Mouse (Mus musculus): ENCODE measurements around the gene 9130213A22Rik. TPM values are rescaled to one million over a fixed set of nuclear protein-coding genes. Genes with fewer than 3 reads are reported as not detected.
"Not testable (repeated sequence)": the region's sequence is repeated elsewhere in the genome, so short reads cannot be mapped to it uniquely, and the experiment has no call there.

9130213A22Rik gene
- polyA plus RNA-seq, 1 experiment from 2014 or later: 0.27 TPM

DNA sequence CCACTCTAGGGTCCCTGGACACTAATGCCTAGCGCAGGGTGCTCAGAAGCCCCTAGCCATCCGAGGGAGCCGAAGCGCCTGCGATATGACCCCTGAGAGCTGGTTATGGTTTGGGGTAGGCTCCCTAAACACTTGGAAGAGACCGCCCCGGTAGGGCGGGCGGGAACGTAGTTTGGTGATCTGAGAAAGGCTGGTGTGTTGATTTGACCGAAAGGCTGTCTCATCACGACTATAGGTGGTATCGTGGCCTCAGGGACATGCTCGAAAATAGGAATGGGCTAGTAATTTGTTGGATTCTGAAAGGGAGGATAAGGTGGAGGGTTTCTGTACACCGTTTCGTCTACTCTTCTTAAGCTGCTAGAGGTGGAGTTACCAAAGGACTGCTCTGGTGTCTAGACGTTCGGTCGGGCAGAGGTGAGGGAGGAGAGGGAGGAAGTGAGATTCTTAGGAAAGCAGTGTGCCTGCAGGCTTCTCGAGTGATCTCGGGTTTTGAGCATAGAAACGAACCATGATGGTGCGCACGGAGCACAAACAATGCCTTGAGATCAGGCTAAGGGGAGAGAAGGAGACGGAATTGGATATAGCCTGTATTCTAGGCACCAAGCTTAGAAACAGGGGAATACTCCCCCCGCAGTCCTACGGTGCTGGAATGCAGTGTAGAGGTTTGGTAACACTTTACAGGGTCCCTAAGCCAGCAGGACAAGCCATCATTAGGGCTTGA lies 26.7 kb downstream of the 9130213A22Rik start:
- peak overlapping the region; percentile 82 for H3K4me2 ChIP-seq

DNA sequence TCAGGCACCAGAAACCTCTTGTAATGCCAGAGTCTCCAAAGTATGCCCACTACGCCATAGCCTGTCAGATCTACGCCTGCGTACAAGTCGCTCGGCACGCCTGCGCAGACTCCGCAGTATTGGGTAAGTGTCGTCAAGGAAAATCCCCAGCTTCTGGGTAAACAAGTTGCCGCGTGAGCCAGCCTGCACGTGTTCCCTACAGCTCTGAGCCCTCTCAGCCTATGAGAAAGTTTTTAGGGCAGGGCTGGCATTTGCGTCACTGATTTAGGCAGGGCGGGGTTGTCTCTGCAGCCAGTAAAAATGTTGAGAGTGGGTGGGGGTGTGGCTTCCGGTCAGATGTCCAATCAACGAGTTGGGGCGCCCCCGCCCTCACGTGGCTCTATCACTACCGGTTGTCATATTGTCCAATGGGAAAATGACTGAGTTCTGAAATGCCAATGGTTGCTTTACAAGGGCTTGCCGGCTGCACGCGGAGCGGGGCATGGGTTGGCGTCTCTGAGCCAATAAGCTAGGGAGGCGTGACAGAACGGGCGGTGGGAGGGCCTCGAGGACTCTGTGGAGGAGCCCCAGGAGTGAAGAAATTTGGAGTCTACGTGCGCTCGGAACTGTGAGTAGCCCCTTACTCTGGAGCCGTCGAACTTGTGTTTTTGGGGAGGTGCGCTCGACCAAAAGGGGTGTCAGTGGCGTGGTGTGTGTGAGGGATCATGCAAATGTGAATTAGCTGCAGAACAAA lies 27.5 kb downstream of the 9130213A22Rik start, which contains the start of gene Per1:
Gene Per1 (plus strand): TSS at position 521 of the 733 bp plus-strand sequence.
- Histone ChIP-seq H3K4me3 (peak within 1 kb of the TSS; percentile 47), H3K36me3 (replicated peaks) (peaks cover 6% of the 10 kb centered on the region; the same call in 1 of the 2 replicates), H3K9ac (peak within 1 kb of the TSS; percentile 46), H3K27ac (peak within 1 kb of the TSS; percentile 82), H3K9me3 (no peaks in the 10 kb centered on the region), H3K27me3 (replicated peaks) (no peaks in the 10 kb centered on the region), H3K4me2 (peak within 1 kb of the TSS; percentile 82), H3K4me1 (peaks cover 70% of the 10 kb centered on the region)
- WGBS: under 1% methylated on average over 37 of the region's 37 CpGs
- ATAC-seq (replicated peaks): peak; percentile 95

More for the DNA sequence above, 26.7 kb downstream of the 9130213A22Rik start:
- peak overlapping the region; percentile 47 for H3K4me3 ChIP-seq
- peak overlapping the region; percentile 46 for H3K9ac ChIP-seq
- no peaks in the 10 kb centered on the region for H3K9me3 ChIP-seq
- 2% methylated on average over 27 of the region's 27 CpGs for WGBS
- peak overlapping the region; percentile 76 for H3K27ac ChIP-seq
- no peaks in the 10 kb centered on the region for H3K27me3 ChIP-seq (replicated peaks)
- H3K36me3 ChIP-seq (replicated peaks): no peaks in the 10 kb centered on the region; the same call in 1 of the 2 replicates
- H3K4me1 ChIP-seq: peaks cover 68% of the 10 kb centered on the region
- no peak for ATAC-seq (replicated peaks)

DNA sequence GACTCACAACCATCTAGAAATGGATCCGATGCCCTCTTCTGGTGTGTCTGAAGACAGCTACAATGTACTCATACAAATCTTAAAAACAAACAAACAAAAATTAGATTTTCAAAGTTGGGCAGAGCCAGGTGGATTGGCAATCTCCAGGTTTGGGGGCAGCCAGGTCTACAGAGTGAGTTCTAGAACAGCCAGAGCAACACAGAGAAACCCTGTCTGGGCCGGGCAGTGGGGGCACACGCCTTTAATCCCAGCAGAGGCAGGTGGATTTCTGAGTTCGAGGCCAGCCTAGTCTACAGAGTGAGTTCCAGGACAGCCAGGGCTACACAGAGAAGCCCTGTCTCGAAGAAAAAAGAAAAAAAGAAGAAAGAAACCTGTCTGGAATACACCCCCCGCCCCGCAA lies 28.5 kb downstream of the 9130213A22Rik start:
- peak overlapping the region; percentile 82; the same call in 1 of the 2 replicates for H3K27ac ChIP-seq
- WGBS: 90% methylated on average over 7 of the region's 7 CpGs
- H3K4me2 ChIP-seq: peak overlapping the region; percentile 82; the same call in 1 of the 2 replicates
- H3K36me3 ChIP-seq (replicated peaks); H3K9ac ChIP-seq; H3K4me3 ChIP-seq; H3K9me3 ChIP-seq; ATAC-seq (replicated peaks); H3K27me3 ChIP-seq (replicated peaks): not testable (repeated sequence)
- peaks cover 69% of the 10 kb centered on the region for H3K4me1 ChIP-seq

DNA sequence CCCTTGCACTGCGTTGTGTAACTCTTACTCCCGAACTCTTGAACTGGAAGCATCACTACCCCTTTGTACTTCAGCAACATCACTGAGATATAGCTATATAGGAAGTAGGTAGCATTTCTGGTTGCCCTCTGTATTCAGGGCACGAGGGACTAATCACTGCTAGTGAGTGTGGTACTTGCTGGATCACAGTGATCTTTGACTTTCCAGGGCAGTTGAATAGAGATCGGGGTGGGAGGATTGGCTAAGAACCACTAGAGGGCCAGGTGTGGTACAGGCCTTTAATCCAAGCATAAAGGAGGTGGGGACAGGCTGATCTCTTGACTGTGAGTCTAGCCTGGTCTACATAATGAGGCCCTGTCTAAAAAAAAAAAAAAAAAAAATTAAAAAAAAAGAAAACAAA lies 29.5 kb downstream of the 9130213A22Rik start:
- no peak for ATAC-seq (replicated peaks)
- no peaks in the 10 kb centered on the region for H3K9me3 ChIP-seq
- no peak overlapping the region for H3K27ac ChIP-seq
- H3K4me2 ChIP-seq: no peak overlapping the region
- H3K9ac ChIP-seq: no peak overlapping the region
- peaks cover 62% of the 10 kb centered on the region for H3K4me1 ChIP-seq
- peaks cover 9% of the 10 kb centered on the region; the same call in 1 of the 2 replicates for H3K36me3 ChIP-seq (replicated peaks)
- WGBS: 89% methylated on average over 4 of the region's 4 CpGs
- H3K27me3 ChIP-seq (replicated peaks): no peaks in the 10 kb centered on the region
- no peak overlapping the region for H3K4me3 ChIP-seq

DNA sequence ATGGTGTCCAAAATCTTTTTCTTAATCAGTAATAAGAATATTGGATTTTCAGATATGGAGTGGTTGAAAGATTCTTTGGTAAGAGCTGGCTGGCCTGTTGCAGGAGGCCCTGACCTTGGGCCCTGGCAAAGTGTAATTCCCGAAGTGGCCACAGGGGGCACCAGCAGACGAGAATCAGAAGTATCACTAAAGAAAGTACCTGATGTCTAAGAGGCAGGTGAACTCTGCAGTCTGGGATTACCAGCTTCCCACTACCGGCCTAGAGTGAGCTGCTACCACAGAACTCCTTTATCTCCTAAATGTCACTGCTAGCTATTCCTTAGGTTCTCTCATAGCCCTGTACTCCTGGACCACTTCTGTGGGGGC lies 30.0 kb downstream of the 9130213A22Rik start:
- H3K9me3 ChIP-seq: no peaks in the 10 kb centered on the region
- no peak overlapping the region for H3K27ac ChIP-seq
- 7% methylated on average over 3 of the region's 3 CpGs for WGBS
- H3K4me3 ChIP-seq: no peak overlapping the region
- H3K27me3 ChIP-seq (replicated peaks): no peaks in the 10 kb centered on the region
- ATAC-seq (replicated peaks): no peak
- no peak overlapping the region for H3K9ac ChIP-seq
- no peak overlapping the region for H3K4me2 ChIP-seq
- H3K4me1 ChIP-seq: peaks cover 62% of the 10 kb centered on the region
- H3K36me3 ChIP-seq (replicated peaks): peaks cover 9% of the 10 kb centered on the region; the same call in 1 of the 2 replicates

DNA sequence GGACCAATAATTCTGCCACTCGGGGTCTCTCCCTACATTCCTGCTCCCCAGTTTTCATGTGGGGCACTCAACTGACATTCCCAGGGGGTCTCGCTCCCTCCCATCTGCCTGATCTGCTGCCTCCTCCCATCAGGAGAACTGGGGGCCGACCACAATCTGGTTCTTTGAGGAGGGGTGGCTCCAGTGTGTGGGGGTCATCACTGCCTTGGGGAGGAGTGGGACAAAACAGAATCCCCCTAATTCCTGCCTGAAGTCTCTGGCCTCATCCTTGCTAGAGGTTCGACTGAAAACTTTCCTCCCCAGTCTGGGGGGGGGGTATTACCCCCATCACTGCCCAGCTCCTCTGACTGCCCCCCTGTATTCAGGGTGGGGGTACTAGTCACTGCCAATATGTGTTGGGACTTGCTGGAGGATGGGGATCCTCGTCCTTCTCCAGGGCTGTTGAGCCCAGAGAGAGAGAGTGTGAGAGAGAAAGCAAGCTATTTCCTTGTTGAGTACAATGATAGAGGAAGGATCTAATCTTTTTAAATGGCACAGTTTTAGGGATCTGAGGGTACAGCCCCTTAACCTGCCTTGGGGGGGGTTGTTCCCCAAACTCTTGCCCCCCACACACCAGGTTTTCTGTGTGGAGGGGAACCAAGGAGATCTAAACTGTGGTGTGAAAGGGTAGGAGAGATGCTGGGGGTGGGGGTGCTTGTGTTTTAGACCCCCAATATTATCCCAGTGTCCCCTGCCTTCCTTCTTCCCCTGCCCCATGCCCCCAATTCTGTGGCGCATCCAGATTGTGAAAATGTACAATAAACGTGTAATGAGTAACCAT lies 30.6 kb downstream of the 9130213A22Rik start:
- ATAC-seq (replicated peaks): no peak
- no peak overlapping the region for H3K9ac ChIP-seq
- H3K4me3 ChIP-seq: no peak overlapping the region
- H3K9me3 ChIP-seq: no peaks in the 10 kb centered on the region
- no peak overlapping the region for H3K4me2 ChIP-seq
- H3K27me3 ChIP-seq (replicated peaks): no peaks in the 10 kb centered on the region
- H3K27ac ChIP-seq: no peak overlapping the region
- WGBS: 64% methylated on average over 7 of the region's 7 CpGs
- H3K4me1 ChIP-seq: peaks cover 58% of the 10 kb centered on the region
- peaks cover 9% of the 10 kb centered on the region; the same call in 1 of the 2 replicates for H3K36me3 ChIP-seq (replicated peaks)

DNA sequence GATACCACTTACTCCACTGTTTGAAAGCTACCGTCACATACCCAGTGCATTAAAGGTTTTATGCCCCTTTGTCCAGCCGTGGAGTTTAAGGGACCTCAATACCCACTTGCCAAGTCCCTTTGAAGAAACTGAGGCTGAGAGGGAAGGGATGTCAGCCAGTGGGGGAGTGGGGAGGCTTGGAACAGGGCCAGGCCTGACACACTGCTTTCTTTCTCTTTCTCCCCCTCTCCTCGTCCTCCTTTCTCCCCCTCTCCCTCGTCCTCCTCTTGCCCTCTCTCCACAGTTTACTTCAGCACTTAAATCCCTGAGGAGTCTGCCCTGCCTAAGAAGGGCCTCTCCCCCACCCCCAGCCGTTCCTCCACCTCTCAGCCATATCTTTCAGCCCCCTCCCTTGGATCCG lies 32.0 kb downstream of the 9130213A22Rik start:
- Histone ChIP-seq H3K27ac (no peak overlapping the region), H3K9ac (0 out of 2 replicates have a peak overlapping the region, but pooled peaks have one; percentile 98), H3K4me1 (peaks cover 45% of the 10 kb centered on the region), H3K36me3 (replicated peaks) (peaks cover 9% of the 10 kb centered on the region; the same call in 1 of the 2 replicates), H3K4me2 (peak overlapping the region; percentile 95), H3K27me3 (replicated peaks) (no peaks in the 10 kb centered on the region), H3K4me3 (no peak overlapping the region), H3K9me3 (no peaks in the 10 kb centered on the region)
- WGBS: 61% methylated on average over 6 of the region's 6 CpGs
- ATAC-seq (replicated peaks): no peak

DNA sequence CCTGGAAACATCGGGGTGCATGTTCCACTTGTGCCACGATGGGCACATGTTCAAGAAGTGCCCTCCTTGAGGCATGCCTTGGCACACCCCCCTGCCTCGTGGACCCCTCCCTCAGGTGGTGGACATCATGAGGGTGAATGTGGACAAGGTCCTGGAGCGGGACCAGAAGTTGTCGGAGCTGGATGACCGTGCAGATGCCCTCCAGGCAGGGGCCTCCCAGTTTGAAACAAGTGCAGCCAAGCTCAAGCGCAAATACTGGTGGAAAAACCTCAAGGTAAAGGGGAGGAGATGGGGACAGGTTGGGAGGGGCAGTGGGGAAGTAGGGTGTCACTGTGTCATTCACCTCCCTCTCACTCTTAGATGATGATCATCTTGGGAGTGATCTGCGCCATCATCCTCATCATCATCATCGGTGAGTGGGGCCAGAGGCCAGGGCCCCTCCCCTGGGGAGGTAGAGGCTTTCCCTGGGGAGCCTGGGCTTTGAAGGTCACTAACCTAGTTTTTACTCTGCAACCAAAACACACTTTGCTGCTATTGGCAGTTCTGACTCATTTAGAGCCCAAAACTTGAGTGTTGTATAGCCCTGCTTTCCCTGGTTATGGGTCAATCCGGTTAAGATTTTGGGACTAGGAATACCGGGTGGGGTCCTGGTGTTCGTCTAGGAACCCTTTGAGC lies 32.6 kb downstream of the 9130213A22Rik start:
- Histone ChIP-seq H3K4me3 (peak overlapping the region; percentile 66), H3K4me2 (peak overlapping the region; percentile 95), H3K27ac (0 out of 2 replicates have a peak overlapping the region, but pooled peaks have one; percentile 91), H3K9me3 (no peaks in the 10 kb centered on the region), H3K36me3 (replicated peaks) (peaks cover 9% of the 10 kb centered on the region; the same call in 1 of the 2 replicates), H3K9ac (peak overlapping the region; percentile 98), H3K4me1 (peaks cover 42% of the 10 kb centered on the region), H3K27me3 (replicated peaks) (no peaks in the 10 kb centered on the region)
- ATAC-seq (replicated peaks): no peak
- 89% methylated on average over 12 of the region's 12 CpGs for WGBS

DNA sequence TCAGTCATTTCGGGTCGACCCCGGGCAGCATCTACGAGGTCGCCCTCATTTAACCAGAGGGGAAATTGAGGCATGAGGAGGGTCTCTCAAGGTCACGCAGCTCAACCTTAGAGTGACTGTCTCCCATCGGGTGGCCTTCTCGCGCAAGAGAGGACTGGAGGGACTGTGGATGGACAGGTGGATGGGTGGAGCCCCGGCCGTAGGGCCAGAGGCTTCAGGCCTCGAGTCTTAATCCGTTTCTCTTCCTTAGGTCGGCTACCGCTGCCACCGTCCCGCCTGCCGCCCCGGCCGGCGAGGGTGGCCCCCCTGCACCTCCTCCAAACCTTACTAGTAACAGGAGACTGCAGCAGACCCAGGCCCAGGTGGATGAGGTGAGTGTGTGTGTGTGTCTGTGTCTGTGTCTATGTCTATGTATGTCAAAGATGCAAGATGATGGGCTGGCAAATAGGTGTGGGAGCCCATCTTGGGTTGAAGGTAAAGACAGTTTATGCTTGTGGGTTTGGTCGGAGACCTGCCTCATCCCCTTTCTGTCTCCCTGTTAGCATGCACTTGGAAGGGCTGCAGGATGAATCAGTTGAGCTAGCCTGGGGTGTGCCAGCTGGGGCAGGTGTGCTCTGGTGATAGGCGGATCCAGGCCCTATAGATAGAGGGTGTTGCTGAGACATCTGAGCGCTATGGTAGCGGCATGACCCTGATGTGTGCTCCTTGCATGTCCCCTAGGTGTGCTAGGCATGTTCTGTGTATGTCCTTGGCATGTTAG lies 33.4 kb downstream of the 9130213A22Rik start:
- Histone ChIP-seq H3K9me3 (no peaks in the 10 kb centered on the region), H3K27me3 (replicated peaks) (no peaks in the 10 kb centered on the region), H3K4me1 (peaks cover 38% of the 10 kb centered on the region), H3K9ac (peak overlapping the region; percentile 98), H3K27ac (peak overlapping the region; percentile 91), H3K36me3 (replicated peaks) (peaks cover 9% of the 10 kb centered on the region; the same call in 1 of the 2 replicates), H3K4me3 (peak overlapping the region; percentile 66), H3K4me2 (peak overlapping the region; percentile 95)
- WGBS: 12% methylated on average over 25 of the region's 25 CpGs
- peak; percentile 31 for ATAC-seq (replicated peaks)

DNA sequence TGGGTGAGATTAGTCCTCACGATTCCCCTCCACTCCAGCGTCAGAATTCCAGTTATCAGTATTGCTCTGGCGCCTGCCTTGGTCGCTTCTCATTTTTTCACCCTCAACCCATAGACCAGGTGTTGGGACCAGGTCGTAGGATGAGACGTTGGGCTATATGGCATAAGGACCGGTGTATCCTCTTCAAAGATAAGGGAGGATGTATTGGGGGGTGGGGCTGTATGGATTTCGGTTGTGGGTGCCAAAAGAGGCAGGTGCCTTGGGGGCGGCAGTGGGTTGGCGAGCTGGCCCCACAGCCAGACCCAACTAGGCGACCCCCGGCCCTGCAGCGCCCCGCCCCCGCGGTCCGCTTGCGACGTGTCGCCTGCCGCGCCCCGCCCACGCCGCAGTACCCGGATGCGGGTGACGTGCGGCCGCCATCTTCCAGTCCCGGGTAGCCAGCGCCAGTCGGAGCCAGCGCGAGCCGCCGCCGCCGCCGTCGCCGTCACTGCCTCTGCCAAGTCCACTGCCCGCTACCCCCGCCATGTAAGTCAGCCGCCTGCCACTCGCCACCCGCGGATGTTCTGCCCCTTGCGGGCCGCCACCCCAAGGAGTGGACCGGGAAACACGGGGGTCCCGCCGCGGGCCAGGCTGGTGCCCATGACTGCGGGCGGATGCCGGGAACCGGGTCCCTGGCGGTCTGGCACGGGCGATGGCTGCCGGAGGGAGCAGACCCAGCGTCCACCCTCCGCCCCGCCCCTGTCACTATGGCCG lies 34.1 kb downstream of the 9130213A22Rik start, which contains the start of gene Vamp2:
Gene Vamp2 (plus strand): TSS at position 388 of the 753 bp plus-strand sequence.
- under 1% methylated on average over 60 of the region's 67 CpGs for whole genome bisulfite sequencing
- peak within 1 kb of the TSS; percentile 91 for H3K27ac ChIP-seq
- peaks cover 36% of the 10 kb centered on the region for H3K4me1 ChIP-seq
- ATAC-seq (replicated peaks): peak; percentile 86
- H3K4me3 ChIP-seq: peak within 1 kb of the TSS; percentile 66
- no peaks in the 10 kb centered on the region for H3K9me3 ChIP-seq
- H3K9ac ChIP-seq: peak within 1 kb of the TSS; percentile 98
- H3K36me3 ChIP-seq (replicated peaks): peaks cover 9% of the 10 kb centered on the region; the same call in 1 of the 2 replicates
- H3K4me2 ChIP-seq: peak within 1 kb of the TSS; percentile 95
- H3K27me3 ChIP-seq (replicated peaks): no peaks in the 10 kb centered on the region
